Mouse (Mus musculus): ENCODE measurements around the gene Tmem126a. TPM values are rescaled to one million over a fixed set of nuclear protein-coding genes. Genes with fewer than 3 reads are reported as not detected.

Gene Tmem126a
- total RNA-seq (2023): 26.2 TPM

DNA sequence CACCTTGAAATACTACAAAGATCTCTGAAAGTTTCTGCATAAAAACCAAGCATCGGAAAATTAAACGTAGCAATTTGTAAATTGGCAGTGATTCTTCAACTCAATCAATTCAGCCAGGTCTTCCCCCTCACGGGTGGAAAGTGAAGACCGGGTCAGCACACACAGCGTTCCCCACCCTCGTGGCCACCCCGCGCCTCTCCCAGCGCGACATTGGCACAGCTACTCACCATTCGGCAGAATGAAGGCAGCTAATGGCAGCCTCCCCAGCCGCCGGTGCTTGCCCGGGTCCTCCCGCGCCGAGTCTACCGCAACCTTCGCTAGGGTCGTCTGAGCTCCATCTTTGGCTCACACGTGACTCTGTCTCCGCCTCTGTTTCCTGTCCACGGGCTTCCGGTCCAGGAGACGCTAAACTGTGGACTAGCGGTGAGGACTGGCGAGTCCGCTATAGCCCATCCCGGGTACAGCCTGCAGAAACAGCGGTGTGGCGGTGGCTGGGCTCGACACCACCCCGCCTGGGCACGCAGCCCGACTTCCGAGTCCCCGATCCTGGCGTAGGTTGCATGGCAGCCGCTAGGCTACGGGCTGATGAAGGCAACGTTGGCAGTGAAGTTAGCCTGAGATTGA lies at the start of gene Tmem126a:
Gene Tmem126a (minus strand): TSS at position 385 of the 624 bp plus-strand sequence.

DNA sequence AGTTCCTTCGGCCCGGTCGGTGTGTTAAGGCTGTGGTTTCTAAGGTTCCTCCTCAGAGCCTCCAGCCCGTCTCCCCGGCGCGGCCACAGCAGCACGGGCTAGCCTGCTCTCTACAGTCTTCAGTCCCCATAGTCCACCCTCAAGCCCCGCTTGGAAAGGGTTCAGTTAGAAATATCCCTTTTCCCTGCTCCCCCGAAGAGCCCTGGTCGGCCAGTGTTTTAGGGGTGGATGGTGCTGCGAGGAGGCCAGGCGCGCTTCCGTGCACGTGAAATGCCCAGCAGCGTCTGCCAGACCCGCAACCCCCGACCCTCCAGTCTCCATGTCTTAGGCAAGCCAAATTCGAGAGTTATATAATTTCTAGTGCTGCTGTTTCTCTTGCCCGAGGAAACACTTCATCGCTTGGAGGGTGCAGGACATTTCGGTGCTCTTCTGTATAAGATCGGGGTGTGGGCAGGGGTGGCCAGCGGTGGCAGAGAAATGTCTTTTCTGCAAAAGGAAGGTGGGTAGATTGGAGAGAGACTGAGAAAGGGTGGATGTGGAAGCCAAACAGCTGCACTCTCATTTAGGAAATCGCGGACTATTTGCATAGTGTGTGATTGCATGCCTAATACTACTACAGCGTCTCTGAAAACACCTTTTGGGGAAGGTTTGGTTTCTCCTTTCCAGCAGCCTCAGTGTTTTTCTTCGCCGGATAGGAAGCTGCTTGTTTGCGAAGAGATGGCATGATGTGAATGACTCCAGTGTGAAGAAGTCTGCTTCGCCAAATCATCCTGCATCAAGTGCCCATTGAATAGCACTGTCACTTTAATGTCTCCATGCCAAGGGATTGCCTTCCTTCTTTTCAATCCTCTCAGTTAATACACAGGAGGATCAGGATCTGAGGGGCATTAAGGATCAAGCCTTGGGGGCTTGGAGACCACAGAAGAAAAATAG lies 19.6 kb upstream of the Tmem126a start, which contains the start of gene Dlg2:
Gene Dlg2 (plus strand): TSS at position 360 of the 933 bp plus-strand sequence.

DNA sequence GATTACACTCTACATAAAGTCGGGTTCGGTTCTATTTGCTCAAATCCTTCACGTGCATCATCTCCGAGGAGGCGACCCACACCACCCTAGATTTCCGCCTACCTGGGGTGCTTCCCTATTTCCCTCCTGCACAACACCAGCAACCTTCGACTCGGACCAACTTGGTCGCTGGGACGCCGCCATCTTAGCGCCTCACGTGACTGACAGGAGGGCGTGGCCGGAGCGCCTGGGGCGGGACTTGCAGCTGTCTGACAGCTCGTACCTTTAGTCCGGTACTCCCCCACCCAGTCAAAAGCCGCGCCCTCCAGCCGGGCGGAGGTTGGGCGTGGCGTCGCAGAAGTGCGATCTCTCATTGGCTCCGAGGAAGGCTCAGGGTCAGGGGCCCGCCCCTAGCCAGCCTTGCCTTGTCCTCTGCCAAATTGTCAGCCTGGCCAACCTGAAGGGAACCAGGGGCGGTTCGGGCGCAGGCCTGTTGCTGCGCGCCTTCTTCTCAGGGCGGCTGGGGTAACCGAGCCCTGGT lies 18.8 kb upstream of the Tmem126a start, which contains the start of gene Tmem126b:
Gene Tmem126b (minus strand): TSS at position 209 of the 520 bp plus-strand sequence.

DNA sequence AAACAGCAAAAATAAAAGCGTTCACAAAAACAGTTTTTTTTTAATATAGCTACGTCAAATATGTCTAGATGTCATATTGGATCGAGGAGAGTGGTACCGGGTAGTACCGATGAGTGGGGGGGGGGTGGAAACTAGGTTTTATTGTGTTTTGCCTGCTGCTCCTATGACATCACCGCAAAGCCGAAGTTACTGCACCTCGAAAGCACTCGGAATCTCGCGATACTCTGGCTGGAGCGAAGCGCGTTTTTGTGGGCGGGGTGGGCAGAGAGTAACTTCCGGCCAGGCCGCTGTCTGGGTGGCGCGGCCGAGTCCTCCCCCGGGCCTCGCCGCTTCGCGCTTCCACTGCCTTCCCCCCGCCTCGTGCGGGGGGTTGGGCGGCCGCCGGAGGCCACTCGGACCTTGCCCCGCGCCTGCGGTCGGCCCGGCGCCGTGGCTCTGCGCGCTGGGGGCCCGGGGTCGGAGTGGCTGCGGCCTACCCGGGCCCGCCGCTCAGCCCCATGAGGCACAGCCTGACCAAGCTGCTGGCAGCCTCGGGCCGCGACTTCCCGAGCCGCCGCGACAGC lies 14.4 kb downstream of the Tmem126a start, which contains the start of gene Crebzf:
Gene Crebzf (plus strand): TSS at position 212 of the 563 bp plus-strand sequence.

DNA sequence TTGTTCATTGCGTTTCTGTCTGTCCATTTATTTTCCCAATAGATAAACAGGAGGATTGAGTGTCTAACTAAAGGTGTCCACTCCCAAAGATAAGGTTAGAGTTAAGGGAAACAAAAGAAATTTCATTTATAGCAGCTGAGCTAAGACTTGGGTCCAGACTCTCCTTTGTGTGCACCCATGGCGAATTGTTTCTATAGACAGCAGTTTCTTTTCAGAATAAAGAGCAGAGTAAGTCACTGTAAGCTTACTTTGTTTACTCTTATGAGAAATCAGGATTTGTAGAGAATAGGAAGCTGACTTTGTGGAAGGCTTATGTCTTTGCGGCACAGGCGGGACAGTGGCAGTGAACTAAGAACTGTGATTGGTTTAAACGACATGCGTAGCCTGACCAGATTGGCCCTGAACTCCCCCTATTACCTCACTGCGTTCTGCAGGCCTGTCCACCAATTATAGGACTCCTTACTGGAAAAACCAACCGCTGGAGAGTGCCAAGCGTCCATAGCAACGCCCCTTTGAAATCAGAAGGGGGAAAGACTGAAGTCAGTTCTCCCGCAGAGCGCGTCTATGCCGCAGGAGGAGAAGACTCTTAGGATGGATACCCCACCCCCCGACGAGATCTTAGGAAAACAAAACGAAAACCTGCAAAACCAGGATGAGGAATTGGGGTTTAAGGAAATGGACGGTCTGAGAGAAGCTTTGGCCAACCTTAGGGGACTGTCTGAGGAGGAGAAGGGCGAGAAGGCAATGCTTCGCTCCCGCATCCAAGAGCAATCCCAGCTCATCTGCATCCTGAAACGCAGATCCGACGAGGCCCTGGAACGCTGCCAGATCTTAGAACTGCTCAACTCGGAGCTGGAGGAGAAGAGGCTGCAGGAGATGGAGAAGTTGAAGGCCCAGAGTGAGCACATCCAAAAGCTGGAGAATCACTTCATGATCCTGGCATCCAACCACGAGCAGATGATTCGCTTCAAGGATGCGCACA lies 30.7 kb downstream of the Tmem126a start, which contains the start of gene Ccdc89:
Gene Ccdc89 (plus strand): TSS at position 558 of the 982 bp plus-strand sequence.

Other genes with a start within 250 kb of the Tmem126a start
- gene Ccdc83, start 191.5 kb downstream of the Tmem126a start, total RNA-seq (2023): not detected
- 36.7 TPM for gene Sytl2, start 155.0 kb downstream of the Tmem126a start, total RNA-seq (2023)
- gene Ccdc89, start 30.7 kb downstream of the Tmem126a start, total RNA-seq (2023): 0.44 TPM
- gene Crebzf, start 14.5 kb downstream of the Tmem126a start, total RNA-seq (2023): 232 TPM
- 5.8 TPM for gene Tmem126b, start 18.8 kb upstream of the Tmem126a start, total RNA-seq (2023)
- gene Dlg2, start 19.4 kb upstream of the Tmem126a start, total RNA-seq (2023): 0.53 TPM

Measured in CD4-positive naive resting alpha-beta T cell, adult 57 days (primary cell).